Mouse (Mus musculus) embryo, embryonic 9.5 days (tissue): ENCODE data around the gene Ncoa1.

Experiments
- DNase-seq: peaks from one replicate; pipeline ENCODE4 v3.0.0-alpha.2; 2017; ENCODE audit errors: extremely low spot score

Ncoa1 gene

DNA sequence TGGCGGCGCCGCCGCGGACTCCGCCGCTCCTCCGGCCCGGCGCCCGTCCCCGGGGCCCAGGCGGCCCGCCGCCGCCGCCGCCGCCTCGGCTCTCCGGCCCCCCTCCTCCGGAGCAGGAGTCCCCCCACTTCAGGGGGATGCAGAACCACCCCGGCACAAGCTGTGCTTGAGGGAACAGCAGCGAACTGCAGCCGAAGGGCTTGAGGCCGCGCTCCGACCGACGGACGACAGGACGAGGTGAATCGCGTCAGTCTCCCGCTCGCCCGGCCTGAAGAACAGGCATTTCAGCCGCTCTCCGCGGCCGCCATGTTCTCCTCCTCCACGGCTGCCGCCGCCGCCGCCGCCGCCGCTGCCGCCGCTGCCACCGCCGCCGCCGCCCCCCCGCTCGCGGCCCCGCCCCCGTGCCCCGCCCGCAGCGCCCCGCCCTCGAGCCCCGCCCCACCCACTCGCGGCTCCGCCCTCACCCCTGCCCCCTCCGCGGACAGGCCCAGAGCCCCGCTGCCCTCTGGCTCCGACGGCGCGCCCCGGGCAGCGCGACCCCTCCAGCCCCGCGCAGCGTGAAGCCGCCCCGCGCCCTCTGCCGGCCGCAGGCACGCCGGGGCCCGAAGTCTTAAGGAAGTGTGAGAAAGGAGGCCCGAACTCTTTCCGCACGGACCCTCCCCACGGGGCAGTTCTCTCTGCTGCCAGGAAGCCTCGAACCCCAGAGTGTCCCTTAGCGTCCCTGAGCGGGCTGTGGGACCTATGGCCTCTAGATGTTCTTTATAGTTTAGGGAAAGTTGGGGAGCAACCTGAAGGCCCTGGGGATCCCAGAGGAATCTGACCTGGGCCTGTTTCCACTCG lies at the start of gene Ncoa1:
Ncoa1 (minus strand) TSS at position 351 of the 840 bp plus-strand sequence.
- DNase-seq: peak; percentile 78

DNA sequence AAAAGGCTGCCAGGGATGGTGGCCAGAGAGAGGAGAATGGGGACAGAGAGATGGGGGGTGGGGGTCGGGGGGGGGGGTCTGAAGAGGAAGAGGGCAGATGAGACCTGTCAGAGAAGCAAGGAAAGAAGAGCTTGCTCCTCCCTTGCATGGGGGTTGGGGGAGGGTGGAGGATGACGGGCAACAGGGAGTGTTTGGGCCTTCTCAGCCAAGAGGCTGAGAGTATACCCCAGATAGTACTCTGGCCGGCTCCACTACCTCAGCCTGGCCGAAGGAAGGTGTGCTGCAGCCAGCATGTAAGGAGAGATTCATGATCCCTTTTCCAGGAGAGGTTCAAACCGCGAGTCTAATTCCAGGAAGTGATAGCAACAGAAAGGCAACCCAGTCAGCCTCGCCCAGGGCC lies 47.6 kb upstream of the Ncoa1 start:
- DNase-seq: no peak

DNA sequence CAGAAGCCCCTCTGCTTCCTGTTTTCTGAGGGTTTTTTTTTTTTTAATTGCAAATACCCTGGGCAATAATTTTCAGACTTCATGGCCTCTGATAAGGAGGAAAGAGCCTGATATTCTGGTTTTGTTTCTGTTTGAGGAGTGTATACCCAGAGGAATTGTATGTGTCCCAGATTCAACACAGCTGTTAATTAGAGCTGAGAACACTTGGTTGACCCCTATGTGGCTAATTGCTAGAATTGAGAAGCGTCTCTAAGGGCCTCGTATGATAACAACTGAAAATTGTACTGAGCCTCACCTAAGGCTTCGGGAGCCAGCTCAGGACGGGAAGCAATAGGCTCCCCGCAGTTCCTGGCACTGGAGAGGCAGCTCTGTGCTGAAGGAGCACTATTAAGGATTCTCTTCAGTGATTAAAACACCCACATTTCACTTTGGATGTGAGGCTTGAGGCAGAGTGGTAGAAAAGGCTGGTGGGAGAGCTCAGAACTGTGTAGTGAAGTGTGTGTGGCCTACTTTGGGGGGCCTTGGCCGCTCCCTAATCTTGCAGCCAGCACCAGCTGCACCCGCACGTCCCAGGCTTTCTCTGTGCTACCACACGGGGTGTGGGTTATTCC lies 46.8 kb upstream of the Ncoa1 start:
- DNase-seq: no peak

DNA sequence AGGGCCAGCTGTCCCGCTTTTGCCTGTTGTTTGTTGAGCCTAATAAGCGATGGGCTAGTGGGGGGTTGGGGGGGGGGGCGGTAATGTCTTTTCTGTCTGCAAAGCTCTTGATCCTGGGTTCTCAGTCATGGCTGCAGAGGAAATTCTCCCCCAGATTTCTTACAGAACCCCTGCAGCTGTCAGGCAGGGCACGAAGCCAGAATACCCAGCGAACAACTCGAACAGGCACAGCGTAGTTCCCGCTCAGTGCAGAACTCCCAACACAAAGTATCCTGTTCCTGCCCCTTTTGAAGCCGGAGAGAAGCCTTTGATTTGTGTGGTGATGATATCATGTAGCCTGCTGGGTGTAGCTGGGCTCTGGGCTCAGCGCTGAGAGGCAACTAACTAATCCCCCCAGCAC lies 46.2 kb upstream of the Ncoa1 start:
- peak; percentile 43 for DNase-seq

DNA sequence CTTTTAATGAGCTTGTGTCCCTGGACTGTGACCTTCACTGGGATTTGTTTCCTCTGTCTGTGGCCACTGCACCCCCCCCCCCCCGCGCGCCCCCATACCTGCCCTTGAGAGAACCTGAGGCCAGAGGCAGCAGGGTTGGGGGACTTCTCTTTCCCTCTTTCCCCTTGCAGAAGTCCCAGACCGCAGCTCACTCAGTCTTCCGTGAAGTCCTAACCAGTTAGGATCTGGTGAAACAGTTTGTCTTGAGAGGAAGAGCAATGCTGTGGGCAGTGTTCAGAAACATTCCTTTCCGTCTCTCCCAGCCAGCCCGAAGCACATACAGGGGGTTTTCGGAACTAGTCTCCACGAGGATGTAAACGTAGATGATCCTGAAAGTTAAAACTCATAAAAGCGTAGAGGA lies 42.0 kb upstream of the Ncoa1 start:
- no peak for DNase-seq

DNA sequence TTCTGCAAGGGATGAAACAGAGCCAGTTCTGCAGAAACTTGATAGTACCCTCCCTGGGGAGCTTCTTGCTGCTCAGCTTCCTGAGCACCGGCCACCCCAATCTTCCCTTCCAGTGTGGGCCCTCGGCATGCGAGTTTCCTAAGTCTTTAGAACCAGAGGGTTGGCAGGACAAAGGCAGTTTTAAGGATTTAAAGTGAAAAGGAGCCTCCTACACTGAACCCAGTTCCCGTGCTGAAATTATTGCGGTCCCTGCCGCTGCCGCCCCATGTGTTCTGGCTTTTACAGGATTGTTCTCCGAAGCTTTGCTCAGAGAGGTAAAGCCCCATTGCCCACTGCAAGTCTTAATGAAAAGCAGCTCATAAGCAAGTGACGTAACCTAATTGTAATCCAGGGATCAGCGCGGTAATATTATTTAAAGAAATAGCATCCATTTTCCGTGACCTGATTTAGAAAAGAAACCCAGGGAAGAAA lies 32.6 kb upstream of the Ncoa1 start:
- DNase-seq: no peak

DNA sequence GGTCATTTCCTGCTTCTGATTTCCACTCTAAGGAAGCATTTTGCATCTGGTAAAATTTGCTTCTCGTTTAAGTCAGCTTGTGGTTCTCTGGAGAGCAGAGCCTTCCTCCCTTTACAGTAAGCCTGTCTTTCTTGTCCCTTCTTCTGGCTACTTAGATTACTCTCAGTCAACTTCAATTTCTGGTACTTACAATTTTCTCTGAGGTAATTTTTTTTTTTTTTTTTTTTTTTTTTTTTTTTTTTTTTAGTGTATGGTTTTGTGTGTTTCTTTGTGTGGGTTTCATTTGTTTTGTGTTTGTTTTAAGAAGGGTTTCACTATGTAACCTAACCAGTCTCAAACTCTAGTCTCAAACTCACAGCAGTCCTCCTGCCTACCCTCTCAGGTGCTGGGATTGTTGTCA lies 31.2 kb upstream of the Ncoa1 start:
- DNase-seq: no peak

DNA sequence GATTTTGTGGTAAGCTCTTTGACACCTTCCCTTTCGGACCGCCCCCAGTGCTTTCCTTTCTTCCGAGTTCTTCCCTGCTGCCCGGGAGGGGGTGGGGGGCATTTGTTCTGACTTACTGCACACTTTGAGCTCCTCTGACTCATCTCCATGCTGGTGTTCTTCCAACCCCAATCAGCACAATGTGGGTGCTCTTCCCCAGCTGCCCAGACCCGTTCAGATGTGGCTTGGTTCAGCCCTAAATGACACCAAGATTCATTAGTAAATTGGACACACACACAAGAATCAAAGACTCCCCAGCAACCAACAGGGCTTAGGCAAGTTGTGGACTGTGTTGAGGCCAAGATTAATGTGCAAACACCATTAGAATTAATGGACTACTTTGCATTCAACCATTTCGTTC lies 30.5 kb upstream of the Ncoa1 start:
- no peak for DNase-seq

DNA sequence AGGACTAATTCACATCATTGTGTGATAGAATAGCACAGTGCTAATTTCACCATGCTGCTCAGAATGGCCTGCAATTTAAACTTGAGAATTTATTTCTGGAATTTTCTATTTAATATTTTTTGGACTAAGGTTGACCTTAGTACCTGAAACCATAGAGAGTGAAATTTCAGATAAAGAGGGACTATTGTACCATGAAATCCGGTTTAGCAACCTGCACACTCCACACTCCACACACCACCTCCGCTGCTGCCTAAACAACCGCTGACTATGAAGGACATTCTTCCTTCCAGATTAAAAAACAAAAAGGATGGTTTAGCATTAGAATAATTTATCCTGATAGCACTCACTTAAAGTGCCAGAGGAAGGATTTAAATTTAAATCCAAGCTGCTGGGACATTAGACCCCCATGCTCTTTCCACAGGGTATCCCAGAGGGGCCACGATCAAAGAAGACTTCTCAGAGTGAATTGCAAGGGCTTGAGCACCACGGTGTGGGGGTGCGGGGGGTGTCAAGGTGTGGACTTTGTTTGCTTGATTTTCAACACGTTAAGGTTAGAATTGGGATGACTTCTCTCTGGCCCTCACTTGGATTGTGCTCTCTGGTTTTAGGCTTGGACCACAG lies 29.9 kb upstream of the Ncoa1 start:
- no peak for DNase-seq

DNA sequence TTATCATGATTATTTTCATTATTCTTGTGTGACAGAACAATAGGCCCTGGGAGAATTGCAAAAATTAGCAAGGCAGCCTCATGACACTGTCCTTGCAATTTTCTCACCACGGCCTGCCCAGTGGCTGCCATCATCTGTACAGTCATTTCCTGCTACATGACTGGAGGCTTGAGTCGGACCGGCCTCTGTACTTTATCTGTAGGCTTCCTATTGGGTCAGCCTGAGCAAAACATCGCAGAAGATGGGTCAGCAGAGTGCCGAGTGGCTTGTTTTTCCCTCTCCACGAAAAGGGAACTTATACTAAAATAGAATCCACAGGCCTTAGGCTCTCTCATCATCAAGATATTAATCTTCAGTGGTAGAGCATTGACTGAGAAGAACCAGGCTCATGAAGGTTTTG lies 28.3 kb upstream of the Ncoa1 start:
- DNase-seq: no peak

DNA sequence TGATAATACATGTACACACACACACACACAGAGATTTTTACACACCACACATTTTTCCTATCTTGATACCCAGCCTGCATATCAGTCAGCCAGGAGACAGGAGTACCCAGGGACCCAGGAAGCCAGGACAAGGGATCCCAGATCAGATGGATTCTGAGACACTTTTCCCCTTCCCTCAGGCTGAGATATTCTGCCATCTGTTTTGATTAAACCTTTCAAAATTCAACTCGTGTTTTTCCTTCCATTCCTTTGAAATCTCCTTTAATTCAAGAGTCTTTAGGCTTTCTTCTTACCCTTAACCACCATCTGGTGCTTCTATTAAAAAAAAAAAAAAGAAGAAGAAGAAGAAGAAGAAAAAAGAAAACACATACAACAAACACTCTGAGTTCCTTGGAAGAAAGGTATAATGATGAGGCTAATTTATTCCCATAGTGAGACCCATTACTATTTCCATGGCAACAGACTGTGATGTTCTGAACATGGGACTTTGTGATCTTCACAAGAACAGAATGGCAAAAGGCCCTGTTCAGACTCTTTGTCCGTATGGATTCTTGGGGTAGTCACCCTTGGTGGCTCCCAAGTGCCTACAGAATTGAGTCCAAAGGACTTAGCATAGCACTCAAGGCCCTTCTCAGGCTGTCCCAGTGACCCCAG lies 26.8 kb upstream of the Ncoa1 start:
- DNase-seq: no peak

DNA sequence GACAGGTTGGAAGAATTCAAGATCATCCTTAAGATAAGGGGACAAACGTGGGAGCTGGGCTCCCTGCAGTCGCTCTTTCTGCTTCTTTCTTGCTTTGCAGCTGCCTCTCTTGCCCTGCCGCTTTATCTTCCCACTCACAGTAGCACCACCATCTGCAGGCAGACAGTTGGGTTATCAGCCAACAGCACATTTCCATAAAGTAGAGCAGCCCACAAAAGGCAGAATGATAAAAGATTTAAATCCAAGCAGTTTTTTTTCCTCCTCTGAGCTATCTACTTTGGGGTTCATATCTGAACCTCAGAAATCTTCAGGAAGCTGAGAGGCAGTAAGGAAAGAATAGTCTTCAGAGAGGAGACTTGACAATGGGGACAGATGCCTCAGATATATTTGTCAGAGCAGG lies 24.9 kb upstream of the Ncoa1 start:
- DNase-seq: no peak

DNA sequence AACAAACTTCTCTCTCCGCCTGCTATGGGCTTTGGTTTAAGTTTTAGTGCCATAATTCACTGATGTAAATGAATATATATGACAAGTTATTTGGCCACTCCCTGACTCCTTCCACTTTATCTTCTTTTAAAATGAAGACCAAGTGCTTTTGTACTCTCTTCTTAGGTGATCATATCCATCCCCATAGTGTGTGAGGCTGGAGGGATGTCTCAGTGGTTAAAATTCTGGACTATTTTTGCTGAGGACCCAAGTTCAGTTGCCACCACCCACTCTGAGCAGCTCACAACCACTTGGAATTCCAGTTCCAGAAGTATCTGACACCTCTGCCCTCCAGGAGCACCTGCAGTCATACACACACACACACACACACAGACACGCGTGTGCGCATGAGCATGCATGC lies 23.5 kb upstream of the Ncoa1 start:
- DNase-seq: no peak

DNA sequence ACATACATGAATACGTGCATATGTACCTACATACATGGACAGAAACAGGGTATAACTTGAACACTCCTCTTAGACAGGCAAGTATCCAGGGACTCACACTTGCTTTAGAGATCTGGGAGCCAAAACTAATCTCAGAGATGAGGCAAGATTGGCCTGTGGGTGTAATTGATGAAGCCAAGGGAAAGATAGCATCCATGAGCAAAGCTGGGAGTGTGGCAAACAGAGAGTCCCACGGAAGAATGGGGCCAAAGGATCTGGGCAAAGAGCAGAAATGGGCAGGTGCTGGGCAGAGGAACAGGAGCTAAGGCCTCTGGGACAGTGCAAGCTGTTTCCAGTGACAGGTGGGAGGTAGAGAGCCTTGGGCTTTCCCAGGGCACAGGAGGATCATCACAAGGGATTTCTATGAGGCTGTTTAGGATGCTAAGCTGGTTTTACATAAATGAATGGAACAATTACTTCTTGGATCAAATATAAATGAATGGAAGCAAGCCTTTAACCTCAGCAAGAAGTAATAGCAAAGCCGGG lies 22.7 kb upstream of the Ncoa1 start:
- no peak for DNase-seq

DNA sequence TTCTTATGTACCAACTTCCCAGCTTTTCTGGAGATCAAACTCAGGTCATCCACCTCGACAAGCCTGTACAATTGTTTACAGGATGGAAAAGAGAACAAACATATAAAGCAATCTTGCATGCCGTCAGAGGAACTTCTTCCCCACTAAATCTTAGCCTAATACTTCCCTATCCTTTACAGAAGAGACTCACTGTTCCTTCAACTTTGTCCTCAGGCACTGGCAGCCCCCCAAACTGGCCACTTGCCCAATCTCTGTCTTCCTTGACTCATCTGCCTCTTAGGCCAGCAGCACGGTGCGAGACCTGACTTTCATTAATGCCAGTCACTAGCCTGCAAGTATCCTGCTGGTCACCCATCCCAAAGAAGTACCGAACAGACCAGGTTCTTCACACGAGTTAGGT lies 11.4 kb upstream of the Ncoa1 start:
- DNase-seq: no peak

DNA sequence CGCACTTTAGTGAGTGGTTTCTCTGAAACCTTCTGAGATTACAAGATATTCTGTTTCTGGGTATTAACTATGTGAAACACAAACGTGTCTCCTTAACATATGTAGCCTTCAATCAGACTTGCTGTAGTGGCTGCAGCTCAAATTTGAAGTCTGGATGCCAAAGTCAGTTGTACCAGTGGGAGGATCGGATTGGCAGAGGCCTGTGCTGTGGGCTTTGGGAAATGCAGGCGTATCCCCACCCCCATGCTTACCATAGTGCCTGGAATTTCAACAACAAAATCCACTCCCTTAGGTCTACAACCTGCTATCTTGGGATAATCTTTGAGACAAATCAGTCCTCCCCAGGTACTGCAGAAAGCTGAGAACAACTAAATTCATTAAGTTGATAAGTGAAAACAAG lies 6.4 kb upstream of the Ncoa1 start:
- no peak for DNase-seq

DNA sequence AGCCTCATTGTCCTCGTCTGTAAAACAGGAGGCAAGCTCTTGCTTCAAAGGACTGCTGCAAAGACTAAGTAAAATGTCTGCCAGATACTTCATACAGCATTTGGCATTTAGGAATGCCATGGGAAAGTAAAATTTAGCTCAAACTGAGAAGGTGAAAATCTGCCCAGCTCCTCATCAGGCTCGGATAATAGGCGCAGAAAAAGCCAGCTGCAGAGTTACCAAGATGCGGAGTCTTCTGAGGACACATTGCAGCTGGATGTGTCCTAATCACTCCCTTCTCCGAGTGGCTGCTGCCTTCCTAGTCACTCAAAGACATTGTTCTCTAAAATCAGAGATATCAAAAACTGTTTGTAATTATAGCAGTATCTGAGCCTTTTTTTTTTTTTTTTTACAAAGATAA lies 4.7 kb upstream of the Ncoa1 start:
- no peak for DNase-seq

DNA sequence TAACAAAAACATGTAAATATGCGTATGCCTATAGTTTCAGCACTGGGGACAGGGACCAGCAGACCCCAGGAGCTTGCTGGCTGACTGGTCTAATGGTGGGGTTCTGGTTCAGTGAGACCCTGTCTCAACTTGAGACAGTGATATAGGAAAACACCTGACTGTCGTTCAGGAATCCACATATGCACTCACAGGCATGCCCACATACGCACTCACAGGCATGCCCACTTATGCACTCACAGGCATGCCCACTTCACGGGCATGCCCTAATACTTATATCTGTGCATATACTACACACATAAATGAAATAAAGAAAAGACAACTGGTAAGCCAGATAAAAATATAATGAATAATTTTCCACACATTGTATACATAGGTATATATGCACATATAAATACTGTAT lies 3.3 kb upstream of the Ncoa1 start:
- DNase-seq: no peak

DNA sequence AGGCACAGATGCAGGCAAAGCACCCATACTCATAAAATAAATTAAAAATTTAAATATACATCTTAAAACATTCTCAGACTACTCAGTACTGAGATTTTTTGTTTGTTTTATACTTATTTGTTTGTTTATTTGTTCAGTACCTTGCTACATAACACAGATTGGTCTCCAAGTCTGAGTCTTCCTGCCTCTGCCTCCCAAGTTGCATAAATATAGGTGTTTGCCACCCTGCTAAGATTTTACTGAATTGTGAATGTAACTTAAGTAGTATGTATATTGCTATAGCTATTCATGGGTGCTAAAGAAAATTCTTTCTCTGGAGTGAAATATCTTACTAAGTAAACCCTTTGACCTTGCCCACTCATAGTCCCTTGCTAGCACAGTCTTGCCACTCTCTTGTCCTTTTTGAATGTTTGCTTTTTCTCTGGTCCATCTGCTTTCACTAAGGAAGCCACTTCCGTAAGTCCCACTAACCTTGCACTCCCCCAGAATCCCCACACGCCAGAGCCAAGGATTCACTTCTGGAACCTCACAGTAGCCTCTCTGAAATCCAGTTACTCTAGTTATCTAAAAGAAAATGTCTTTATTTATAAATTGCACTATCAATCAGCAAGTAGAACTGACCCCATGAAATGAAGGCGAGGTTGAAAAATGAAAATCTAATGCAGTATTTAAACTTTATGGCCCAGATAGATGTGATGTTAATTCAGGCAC lies 2.3 kb upstream of the Ncoa1 start:
- DNase-seq: no peak

DNA sequence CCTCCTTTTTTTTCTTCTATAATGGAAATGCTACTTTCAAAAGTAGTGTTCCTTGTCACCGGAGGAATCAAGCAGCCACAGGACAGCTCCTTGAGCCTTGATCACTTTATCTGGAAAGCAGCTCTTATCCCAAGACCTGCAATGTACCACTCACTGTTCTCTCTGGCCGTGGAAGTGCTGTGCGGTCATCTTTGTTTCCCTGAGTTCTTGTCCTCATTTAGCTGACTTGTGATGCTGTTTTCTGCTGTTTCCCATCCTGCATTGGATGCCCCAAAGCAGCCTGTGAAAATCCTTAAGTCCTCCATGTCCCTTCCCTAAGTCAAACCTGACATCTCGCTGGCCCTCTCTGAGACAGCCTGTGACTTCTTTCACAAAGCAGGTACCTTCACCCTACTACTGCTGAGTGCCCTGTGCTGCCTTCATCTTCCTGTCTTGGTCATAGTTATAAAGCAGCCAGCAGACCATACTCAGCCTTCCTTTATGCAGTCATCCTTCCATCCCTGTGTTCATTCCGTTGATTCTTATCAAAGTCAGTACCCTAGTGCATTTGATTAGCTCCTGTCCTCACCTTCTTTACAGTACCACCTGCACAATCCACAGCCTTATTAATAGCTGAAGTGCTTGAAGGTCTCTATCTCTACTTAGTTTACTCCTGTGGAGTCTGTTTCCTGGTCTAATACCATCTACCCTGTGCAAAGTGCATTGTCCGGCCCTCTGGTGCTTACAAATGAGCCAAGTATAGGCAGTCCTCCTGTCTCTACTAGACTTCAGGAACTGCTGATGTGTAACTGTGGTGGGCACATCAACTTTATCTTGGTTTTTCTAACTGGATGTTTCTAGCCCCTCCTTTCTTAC lies 1.2 kb upstream of the Ncoa1 start:
- DNase-seq: no peak
